ENCODE assay signal across 8 mouse cellular contexts in the genomic region with DNA sequence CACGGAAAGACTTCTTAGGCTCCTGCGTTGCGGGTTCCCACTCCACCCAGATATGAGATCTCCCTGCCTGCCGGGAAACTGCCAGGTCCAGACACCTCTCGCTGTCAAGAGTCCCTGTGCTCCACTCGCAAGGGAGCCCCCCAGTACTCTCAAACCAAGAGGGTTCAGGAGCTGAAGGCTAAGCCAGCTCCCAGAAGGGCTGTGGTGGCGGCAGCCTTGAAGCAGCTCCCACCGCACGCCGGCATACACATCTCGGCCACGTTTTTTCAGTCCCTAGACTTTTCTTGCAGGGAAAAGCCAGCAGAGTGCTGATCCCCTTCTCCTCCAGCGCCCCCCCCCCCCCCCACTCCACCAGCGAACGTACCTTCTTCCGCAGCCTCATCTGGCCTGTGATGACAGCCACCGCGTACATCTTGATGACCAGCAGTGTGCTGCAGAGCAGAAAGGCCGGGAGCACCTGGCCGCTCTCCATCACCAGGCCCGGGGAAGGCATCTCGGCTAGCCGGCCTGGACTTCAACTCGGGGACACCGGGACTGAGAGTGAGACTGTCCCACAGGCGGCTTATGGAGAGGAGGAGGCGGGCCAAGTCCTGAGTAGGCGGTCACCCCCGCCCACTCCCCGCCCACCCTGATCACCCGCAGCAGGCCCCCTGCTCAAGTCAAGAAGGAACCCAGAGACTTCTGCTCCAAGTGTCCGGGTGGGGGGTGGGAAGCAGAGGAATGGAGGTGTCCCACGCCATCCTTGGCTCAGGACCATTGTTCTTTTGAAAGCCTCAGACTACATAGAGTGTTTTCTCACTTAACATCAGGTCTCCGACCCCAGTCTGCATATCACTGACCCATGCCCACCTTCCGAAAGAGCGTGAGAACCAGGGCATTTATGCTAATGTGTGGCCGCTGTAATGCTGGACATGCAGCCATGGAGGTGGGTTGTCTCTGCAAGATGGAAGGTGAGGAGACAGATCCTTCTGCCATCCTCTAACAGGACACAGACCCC. TPM values are rescaled to one million over a fixed set of nuclear protein-coding genes. Genes with fewer than 3 reads are reported as not detected.
DNase-seq lines count a peak whose midpoint lies in the region; ATAC-seq lines count a peak whose summit lies in the region.

No protein-coding gene starts in this region.

- H3K4me3 ChIP-seq in lung, embryonic 15.5 days = peak overlapping the region; percentile 45
- H3K4me3 ChIP-seq in embryonic facial prominence, embryonic 15.5 days (replicated peaks) = peak overlapping the region; percentile 56
- H3K4me3 ChIP-seq in intestine, embryonic 15.5 days (replicated peaks) = peak overlapping the region; percentile 40

- H3K4me1 ChIP-seq in lung, embryonic 15.5 days = peaks cover 46% of the 10 kb centered on the region
- H3K4me1 ChIP-seq in embryonic facial prominence, embryonic 15.5 days = peaks cover 37% of the 10 kb centered on the region
- H3K4me1 ChIP-seq in intestine, embryonic 15.5 days (replicated peaks) = peaks cover 22% of the 10 kb centered on the region

- H3K9me3 ChIP-seq in lung, embryonic 15.5 days = no peaks in the 10 kb centered on the region
- no peaks in the 10 kb centered on the region for H3K9me3 ChIP-seq in embryonic facial prominence, embryonic 15.5 days (replicated peaks)
- H3K9me3 ChIP-seq in intestine, embryonic 15.5 days = no peaks in the 10 kb centered on the region

- no peak for DNase-seq in lung, postnatal 36 days
- peak; percentile 45 for DNase-seq in mesoderm, embryonic 11.5 days (ENCODE audit: low read depth, low spot score)
- DNase-seq in frontal cortex, postnatal 25 days (ENCODE audit: low spot score in 2 of 2) = no peak

- peak; percentile 84 for ATAC-seq in lung, embryonic 15.5 days (ENCODE audit: borderline replicate concordance, extremely low read depth, low FRiP score, low TSS enrichment)
- ATAC-seq in embryonic facial prominence, embryonic 15.5 days (ENCODE audit: insufficient number of reproducible peaks, low FRiP score, low TSS enrichment, low read depth) = peak; percentile 82
- peak; percentile 80 for ATAC-seq in intestine, embryonic 15.5 days
- ATAC-seq in activated CD4-positive, CD25-positive, alpha-beta regulatory T cell, adult 4 months = no peak
- no peak for ATAC-seq in frontal cortex, adult (ENCODE audit: low TSS enrichment)

- H3K4me2 ChIP-seq in lung, embryonic 15.5 days = peak overlapping the region; percentile 70
- H3K4me2 ChIP-seq in embryonic facial prominence, embryonic 15.5 days (replicated peaks) = peak overlapping the region; percentile 83
- H3K4me2 ChIP-seq in intestine, embryonic 15.5 days (replicated peaks) = peak overlapping the region; percentile 74

- no peaks in the 10 kb centered on the region for H3K36me3 ChIP-seq in lung, embryonic 15.5 days
- no peaks in the 10 kb centered on the region for H3K36me3 ChIP-seq in embryonic facial prominence, embryonic 15.5 days
- H3K36me3 ChIP-seq in intestine, embryonic 15.5 days = no peaks in the 10 kb centered on the region

- no peak overlapping the region for H3K27ac ChIP-seq in lung, embryonic 15.5 days
- H3K27ac ChIP-seq in embryonic facial prominence, embryonic 15.5 days (replicated peaks) = peak overlapping the region; percentile 49; the same call in 1 of the 2 replicates
- H3K27ac ChIP-seq in intestine, embryonic 15.5 days = no peak overlapping the region

- 6% methylated on average over 35 of the region's 37 CpGs for WGBS in lung, embryonic 15.5 days
- WGBS in embryonic facial prominence, embryonic 15.5 days = 7% methylated on average over 36 of the region's 37 CpGs
- WGBS in intestine, embryonic 15.5 days = 13% methylated on average over 36 of the region's 37 CpGs

- peak overlapping the region; percentile 52 for H3K9ac ChIP-seq in lung, embryonic 15.5 days
- H3K9ac ChIP-seq in embryonic facial prominence, embryonic 15.5 days = peak overlapping the region; percentile 48
- H3K9ac ChIP-seq in intestine, embryonic 15.5 days = peak overlapping the region; percentile 41

- peaks cover 7% of the 10 kb centered on the region for H3K27me3 ChIP-seq in lung, embryonic 15.5 days
- no peaks in the 10 kb centered on the region for H3K27me3 ChIP-seq in embryonic facial prominence, embryonic 15.5 days
- 0 out of 2 replicates have a peak, but pooled peaks cover 3% of the 10 kb centered on the region for H3K27me3 ChIP-seq in intestine, embryonic 15.5 days (replicated peaks)

RNA-seq across cellular contexts. Expression of a gene that starts 26.6 kb away (rescaled TPM):
- polyA plus RNA-seq in lung, embryonic 15.5 days (2015; fragmentation: Nextera tagmentation; extraction: Ambion mirVana) = 19.3 and 24.1 TPM in 2 replicates
- polyA plus RNA-seq in embryonic facial prominence, embryonic 15.5 days (2015; fragmentation: Nextera tagmentation; extraction: Ambion mirVana) = 27.0 and 32.4 TPM in 2 replicates
- 2.8 and 4.3 TPM in 2 replicates for polyA plus RNA-seq in intestine, embryonic 15.5 days (2015; fragmentation: Nextera tagmentation; extraction: Ambion mirVana)
- under 1 TPM in 1 of 2 experiments, not detected in 1; 0.09 TPM for polyA plus RNA-seq in activated CD4-positive, CD25-positive, alpha-beta regulatory T cell, adult 4 months (2017; shearing (Covaris generic))

RNA-seq across cellular contexts. Expression of a gene that starts 49.7 kb away (rescaled TPM):
- 38.6 and 38.7 TPM in 2 replicates for polyA plus RNA-seq in lung, embryonic 15.5 days (2015; fragmentation: Nextera tagmentation; extraction: Ambion mirVana)
- polyA plus RNA-seq in embryonic facial prominence, embryonic 15.5 days (2015; fragmentation: Nextera tagmentation; extraction: Ambion mirVana) = 41.4 and 41.6 TPM in 2 replicates
- polyA plus RNA-seq in intestine, embryonic 15.5 days (2015; fragmentation: Nextera tagmentation; extraction: Ambion mirVana) = 22.4 and 25.4 TPM in 2 replicates
- polyA plus RNA-seq in activated CD4-positive, CD25-positive, alpha-beta regulatory T cell, adult 4 months (2017; shearing (Covaris generic)) = 10 to 100 TPM; 18.1 to 19.9 TPM

Comparison
In these comparisons a context has a peak if more than half of its experiments do, and no peak if none do; other contexts are left out.
1. ATAC-seq: peak in lung, embryonic 15.5 days (single experiment), embryonic facial prominence, embryonic 15.5 days (single experiment) and intestine, embryonic 15.5 days (single experiment); none in activated CD4-positive, CD25-positive, alpha-beta regulatory T cell, adult 4 months (single experiment) and frontal cortex, adult (single experiment).
2. Peak in every context shown above with its lines, with median percentiles within 50 percentile points of each other: H3K4me2 ChIP-seq, H3K4me3 ChIP-seq and H3K9ac ChIP-seq.